Mouse (Mus musculus) urinary bladder, postnatal 4 days (tissue): Measurements from ENCODE around the gene Smarce1.

Source experiments
- DNase-seq, 2 experiments: peaks; one replicate each; pipeline ENCODE4 v3.0.0; 2021 to 2022; ENCODE audit warnings: low spot score in 2 of 2

The Smarce1 gene

DNA sequence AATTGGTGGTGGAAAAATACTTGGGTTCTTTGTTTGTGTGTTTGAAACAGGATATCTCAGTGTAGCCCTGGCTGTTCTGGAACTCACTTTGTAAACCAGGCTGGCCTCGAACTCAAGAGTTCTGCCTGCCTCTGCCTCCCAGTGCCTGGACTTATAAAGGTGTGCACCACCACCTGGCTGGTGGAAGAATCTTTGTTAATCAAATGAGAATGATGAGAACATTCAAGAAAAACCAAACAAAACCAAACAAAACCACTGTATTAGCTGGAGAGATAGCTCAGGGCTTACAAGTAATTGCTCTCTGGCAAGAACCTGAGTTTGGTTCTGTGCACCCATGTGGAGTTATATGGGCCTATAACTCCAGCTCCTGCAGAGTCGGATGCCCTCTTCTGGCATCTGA is 61.4 kb downstream of the Smarce1 start:
- DNase-seq, result no peak

DNA sequence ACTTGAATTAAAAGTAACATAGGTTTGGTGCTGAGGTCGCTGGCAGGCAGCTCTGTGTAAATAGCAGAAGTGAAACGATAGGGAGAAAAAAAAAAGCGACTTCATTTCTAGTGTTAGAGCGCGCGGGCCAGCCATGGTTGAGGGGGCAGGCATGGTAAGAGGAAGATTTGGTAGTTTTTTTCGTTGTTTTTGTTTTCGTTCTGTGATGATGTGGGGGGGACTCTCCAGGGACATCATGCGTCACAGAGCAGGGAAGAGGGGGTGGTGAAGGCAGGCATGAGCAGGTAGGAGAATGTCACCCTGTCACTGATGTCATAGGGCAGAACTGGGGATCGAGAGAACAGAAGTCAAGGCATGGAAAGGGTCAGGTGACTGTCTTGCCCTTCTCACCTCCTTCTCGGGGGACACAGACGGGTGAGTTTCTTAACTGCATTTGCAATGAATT is 62.8 kb downstream of the Smarce1 start:
- no peak for DNase-seq

GRCm38 (mm10) chr11:99167576-99167975 is 63.2 kb downstream of the Smarce1 start:
- DNase-seq, result no peak

DNA sequence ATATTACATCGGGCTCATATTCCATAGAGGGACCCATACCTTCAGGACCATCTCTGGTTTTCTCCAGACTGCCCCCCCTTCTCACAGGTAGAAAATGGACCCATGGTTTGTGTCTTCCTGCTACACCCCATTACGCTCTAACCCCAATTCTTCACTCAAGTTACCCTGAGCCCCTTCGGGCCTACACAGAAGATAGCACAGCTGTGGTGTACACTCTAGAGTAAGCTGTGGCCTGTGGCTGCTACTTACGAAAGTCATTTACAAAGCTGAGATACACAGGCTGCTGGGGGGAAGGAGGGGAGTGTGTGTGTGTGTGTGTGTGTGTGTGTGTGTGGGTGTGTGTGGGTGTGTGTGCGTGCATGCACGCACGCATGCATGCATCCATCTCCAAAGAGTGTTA is 64.6 kb downstream of the Smarce1 start:
- DNase-seq, result no peak

GRCm38 (mm10) chr11:99165031-99165752 is 65.6 kb downstream of the Smarce1 start:
- no peak for DNase-seq

- DNase-seq, result no peak
These were observed 67.7 kb downstream of the Smarce1 start for GRCm38 (mm10) chr11:99162972-99163686.

DNA sequence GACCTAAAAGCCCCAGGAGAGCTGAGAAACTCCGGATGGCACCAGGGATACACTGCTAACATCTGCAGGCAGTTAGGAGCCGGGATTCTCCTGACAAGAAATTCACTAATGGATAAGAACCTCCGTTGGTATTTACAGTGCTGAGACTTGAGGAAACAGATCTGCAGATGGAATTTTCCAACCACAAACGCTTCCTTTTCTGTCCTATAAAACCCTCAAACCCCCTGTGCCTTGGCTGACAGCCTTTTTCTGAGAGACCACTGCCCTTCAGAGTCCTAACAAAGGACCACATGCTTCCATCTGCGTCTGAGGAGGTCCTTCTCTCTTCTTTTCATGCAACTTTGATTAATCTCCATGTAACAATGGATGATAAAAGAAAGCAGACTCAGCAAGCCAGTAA is 69.2 kb downstream of the Smarce1 start:
- no peak for DNase-seq

DNA sequence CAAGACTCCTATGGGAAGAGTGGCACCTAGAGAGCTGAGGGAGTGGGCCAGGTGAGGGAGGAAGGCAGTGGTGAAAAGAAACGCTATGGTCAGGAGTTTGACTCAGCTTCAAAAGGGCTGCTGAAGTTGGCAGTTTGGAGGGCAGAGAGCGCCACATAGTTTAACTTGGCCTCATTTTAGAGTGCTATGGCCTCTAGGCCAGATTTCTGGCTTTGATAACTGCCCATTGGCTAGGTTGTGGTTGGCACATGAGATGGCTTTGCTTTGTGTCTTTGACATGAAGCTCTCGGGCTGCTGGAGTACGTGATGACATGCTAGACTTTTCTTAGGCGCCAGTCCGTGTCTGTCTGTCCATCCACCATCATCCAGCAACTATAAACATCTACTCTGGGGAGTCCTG is 70.6 kb downstream of the Smarce1 start:
- DNase-seq, result no peak
